Mouse (Mus musculus): ENCODE results near the gene Sesn1. TPM values are rescaled to one million over a fixed set of nuclear protein-coding genes. Genes with fewer than 3 reads are reported as not detected.

Sesn1 gene
- polyA plus RNA-seq, 1 experiment from 2014 or later: 33.9 TPM

DNA sequence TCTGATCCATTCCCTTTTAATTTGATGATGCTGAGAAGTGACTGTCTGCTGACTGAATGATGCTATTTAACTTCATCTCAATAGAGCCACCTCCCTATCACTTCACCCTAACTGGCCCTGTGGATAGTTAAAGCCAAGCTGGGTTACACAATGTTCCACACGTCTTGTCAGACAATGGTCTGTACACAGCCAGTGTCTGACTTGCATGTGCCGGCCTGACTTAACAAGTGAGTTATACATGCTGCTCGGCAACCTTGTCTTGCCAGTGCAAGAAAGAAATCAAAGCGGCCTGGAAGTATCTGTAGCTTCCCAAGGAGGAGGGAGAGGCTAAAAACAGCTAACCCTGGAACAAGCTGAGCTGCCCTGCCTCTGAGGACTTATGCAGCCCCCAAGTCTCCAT lies 71.7 kb downstream of the Sesn1 start:
- H3K4me3 ChIP-seq: no peak overlapping the region
- 0 out of 2 replicates have a peak overlapping the region, but pooled peaks have one; percentile 11 for H3K27ac ChIP-seq
- no peaks in the 10 kb centered on the region for H3K36me3 ChIP-seq (replicated peaks)
- no peak for ATAC-seq (replicated peaks)
- H3K4me1 ChIP-seq: peaks cover 8% of the 10 kb centered on the region
- no peaks in the 10 kb centered on the region for H3K9me3 ChIP-seq
- 6% methylated on average over 4 of the region's 4 CpGs for WGBS
- no peaks in the 10 kb centered on the region for H3K27me3 ChIP-seq (replicated peaks)
- H3K4me2 ChIP-seq: no peak overlapping the region
- H3K9ac ChIP-seq: no peak overlapping the region

DNA sequence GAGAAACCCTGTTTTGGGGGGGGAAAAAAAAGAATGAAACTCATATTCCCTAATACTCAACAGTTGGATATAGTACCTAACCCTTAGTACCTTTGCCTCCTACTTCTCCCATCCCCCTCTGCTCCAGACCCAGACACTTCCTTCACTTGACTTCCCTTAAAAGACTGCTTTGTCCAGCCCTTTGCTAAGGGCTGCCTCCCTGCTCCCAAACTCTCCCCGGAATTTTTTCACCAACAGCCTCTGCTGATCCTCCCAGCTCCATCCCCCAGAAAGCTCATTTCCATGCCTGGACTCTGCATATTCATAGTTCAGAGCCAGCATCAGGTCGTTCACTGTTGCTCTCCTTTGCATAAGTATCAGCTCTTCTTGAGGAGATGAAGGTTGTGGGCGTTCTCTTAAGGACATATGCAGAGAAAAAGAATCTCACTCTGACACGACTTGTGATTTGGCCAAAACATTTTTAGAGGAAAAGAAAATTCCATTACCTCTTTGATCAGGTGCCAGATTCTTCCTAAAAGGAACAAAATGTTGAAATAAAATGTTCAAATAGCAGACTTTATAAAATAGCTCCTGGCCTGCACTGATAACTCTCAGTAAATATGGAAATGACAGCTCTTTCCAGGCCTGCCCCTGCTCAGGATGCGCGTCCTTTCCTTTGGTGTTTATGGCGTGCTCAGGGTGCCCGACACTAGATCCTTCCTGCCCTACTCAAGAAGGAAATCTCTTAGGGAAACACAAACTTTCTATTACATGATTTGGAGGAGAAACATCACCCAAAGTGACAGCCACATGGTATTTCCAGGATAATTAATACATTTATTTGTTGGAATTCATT lies 74.2 kb downstream of the Sesn1 start:
- Histone ChIP-seq H3K27me3 (replicated peaks) (no peaks in the 10 kb centered on the region), H3K4me2 (no peak overlapping the region), H3K4me1 (peaks cover 20% of the 10 kb centered on the region), H3K36me3 (replicated peaks) (no peaks in the 10 kb centered on the region), H3K4me3 (no peak overlapping the region), H3K9ac (no peak overlapping the region), H3K27ac (no peak overlapping the region), H3K9me3 (no peaks in the 10 kb centered on the region)
- no peak for ATAC-seq (replicated peaks)
- WGBS: 51% methylated on average over 8 of the region's 8 CpGs

DNA sequence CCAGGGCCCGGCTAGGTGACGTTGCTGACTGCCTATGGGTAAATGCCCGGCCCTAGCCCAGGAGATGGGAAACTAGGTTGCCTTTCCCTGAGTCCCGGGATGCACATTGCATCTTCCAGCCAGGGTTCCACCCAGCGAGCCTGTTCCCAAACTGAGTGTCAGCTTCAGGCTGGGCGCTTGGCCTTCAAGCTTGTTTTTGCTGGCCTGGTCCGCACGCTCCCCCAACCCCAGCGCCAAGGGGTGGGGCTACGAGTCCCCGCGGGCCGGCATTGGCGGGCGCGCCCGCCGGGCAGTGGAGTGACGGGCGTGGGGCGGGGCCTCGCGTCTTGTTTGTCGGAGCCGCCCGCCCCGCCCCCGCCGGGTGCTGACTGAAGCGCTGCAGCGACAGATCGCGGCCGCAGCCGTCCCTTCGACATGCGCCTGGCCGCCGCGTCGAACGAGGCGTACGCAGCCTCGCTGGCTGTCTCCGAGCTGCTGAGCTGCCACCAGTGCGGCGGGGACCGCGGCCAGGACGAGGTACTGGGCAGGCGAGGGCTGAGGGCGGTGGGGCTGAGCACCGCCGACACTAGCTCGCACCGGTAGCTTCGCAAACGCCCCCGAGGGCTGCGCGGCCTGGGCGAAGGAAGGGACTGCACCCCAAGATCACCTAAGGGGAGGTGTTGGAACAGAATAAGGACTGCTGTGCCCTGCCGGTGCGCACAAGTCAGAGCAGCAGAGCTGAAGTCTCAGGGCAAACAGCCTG lies 77.5 kb downstream of the Sesn1 start:
- Histone ChIP-seq H3K9ac (peak overlapping the region; percentile 82), H3K4me2 (peak overlapping the region; percentile 64), H3K27ac (peak overlapping the region; percentile 90), H3K4me3 (peak overlapping the region; percentile 65), H3K36me3 (replicated peaks) (no peaks in the 10 kb centered on the region), H3K4me1 (peaks cover 18% of the 10 kb centered on the region), H3K27me3 (replicated peaks) (no peaks in the 10 kb centered on the region), H3K9me3 (no peaks in the 10 kb centered on the region)
- peak; percentile 97 for ATAC-seq (replicated peaks)
- WGBS: under 1% methylated on average over 65 of the region's 65 CpGs

DNA sequence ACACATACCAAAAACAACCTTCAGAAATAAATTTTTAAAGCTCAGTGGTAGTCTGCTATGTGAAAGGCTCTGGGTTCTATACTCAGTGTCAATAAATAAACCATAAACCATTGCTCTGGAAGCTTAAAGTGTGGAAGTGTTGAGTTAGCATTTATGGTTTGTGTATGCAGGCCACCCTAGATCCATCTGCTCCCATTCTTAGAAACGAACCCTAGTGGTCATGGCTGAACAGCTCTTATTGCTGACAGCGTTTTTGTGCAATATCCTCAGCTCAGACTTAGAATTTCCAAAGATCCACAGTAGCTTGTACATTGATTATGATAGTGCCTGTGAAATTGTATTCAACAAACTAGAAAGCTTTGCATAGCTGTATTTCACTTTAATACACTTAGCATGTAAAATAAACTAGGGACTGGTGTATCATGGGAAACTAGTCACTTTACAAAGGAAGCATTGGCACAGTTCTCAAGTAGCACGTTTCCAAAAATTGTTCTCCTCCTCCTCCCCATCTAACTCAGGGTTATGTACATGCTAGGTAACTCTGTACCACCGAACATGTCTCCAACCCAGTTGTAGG lies 78.7 kb downstream of the Sesn1 start:
- no peak overlapping the region for H3K27ac ChIP-seq
- no peak overlapping the region for H3K9ac ChIP-seq
- H3K4me3 ChIP-seq: peak overlapping the region; percentile 65
- H3K4me2 ChIP-seq: peak overlapping the region; percentile 64
- no peaks in the 10 kb centered on the region for H3K27me3 ChIP-seq (replicated peaks)
- ATAC-seq (replicated peaks): no peak
- WGBS: 51% methylated on average over 4 of the region's 4 CpGs
- no peaks in the 10 kb centered on the region for H3K9me3 ChIP-seq
- H3K36me3 ChIP-seq (replicated peaks): no peaks in the 10 kb centered on the region
- H3K4me1 ChIP-seq: peaks cover 18% of the 10 kb centered on the region

DNA sequence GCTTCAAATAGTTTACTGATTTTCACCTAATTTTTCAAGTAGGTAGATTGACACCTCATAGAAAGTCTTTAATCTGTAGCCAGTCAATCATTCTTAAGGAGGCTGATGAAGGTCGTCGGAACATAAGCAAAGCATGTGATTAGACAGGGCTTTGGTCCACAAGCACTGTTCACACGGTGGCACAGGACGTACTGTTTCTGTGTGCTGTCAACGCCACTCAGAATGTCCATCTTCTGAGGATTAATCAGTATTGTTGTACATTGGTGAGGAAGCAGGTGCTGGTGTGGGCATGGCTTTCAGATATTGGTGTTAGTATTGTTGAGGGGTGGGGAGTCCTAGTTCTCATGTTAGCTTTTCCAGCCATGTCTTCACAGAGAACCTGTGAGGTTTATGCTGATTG lies 79.8 kb downstream of the Sesn1 start:
- WGBS: 60% methylated on average over 5 of the region's 5 CpGs

DNA sequence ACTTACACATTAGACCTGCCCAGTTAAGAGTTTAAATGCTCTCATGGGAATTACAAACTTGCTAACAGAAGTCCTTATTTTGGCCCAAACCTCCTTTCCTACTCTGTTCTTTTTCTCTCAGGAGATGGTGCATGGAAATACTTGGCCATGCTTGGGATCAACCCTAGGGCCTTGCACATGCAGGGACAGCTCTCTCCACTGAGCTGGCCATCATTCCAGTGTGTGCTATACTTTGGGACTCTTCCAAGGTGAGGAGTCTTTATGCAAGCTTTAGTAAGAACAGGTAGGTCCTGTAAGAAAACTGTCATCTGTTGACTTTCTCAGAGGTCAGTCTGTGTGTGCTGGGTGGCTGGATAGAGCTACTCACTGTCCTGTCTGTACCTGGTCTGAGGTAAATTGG lies 80.8 kb downstream of the Sesn1 start:
- Histone ChIP-seq H3K36me3 (replicated peaks) (no peaks in the 10 kb centered on the region), H3K9ac (no peak overlapping the region), H3K9me3 (no peaks in the 10 kb centered on the region), H3K27me3 (replicated peaks) (no peaks in the 10 kb centered on the region), H3K4me3 (no peak overlapping the region), H3K27ac (no peak overlapping the region), H3K4me1 (peaks cover 20% of the 10 kb centered on the region), H3K4me2 (no peak overlapping the region)
- ATAC-seq (replicated peaks): no peak

More for the DNA sequence above, 79.8 kb downstream of the Sesn1 start:
- no peak overlapping the region for H3K9ac ChIP-seq
- H3K4me2 ChIP-seq: no peak overlapping the region
- no peak overlapping the region for H3K27ac ChIP-seq
- no peaks in the 10 kb centered on the region for H3K36me3 ChIP-seq (replicated peaks)
- no peak for ATAC-seq (replicated peaks)
- no peak overlapping the region for H3K4me3 ChIP-seq
- no peaks in the 10 kb centered on the region for H3K27me3 ChIP-seq (replicated peaks)
- peaks cover 20% of the 10 kb centered on the region for H3K4me1 ChIP-seq
- H3K9me3 ChIP-seq: no peaks in the 10 kb centered on the region

DNA sequence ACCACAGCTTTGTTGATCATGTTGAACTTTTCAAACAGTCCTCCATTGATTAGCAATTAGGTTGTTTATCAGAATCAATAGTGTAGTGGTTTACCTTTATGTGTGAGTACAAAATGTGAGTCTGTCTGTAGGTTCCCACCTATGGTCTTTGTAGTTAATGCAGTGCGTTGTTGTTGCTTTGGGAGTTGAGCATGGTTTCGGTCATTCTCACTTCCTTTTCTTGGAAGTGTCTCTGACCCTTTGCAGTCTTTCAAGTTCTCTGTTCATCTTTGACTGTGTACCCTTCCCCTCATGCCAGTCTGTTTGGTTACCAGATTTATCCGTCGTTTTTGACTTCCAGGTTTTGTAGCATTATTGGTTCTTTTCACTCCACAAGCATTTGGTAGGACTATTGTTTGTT lies 81.6 kb downstream of the Sesn1 start:
- Histone ChIP-seq H3K4me3 (no peak overlapping the region), H3K27ac (no peak overlapping the region), H3K27me3 (replicated peaks) (no peaks in the 10 kb centered on the region), H3K4me1 (peaks cover 20% of the 10 kb centered on the region), H3K4me2 (no peak overlapping the region), H3K36me3 (replicated peaks) (no peaks in the 10 kb centered on the region; the same call in 1 of the 2 replicates), H3K9me3 (no peaks in the 10 kb centered on the region), H3K9ac (no peak overlapping the region)
- ATAC-seq (replicated peaks): no peak
- 84% methylated on average over 4 of the region's 4 CpGs for WGBS

DNA sequence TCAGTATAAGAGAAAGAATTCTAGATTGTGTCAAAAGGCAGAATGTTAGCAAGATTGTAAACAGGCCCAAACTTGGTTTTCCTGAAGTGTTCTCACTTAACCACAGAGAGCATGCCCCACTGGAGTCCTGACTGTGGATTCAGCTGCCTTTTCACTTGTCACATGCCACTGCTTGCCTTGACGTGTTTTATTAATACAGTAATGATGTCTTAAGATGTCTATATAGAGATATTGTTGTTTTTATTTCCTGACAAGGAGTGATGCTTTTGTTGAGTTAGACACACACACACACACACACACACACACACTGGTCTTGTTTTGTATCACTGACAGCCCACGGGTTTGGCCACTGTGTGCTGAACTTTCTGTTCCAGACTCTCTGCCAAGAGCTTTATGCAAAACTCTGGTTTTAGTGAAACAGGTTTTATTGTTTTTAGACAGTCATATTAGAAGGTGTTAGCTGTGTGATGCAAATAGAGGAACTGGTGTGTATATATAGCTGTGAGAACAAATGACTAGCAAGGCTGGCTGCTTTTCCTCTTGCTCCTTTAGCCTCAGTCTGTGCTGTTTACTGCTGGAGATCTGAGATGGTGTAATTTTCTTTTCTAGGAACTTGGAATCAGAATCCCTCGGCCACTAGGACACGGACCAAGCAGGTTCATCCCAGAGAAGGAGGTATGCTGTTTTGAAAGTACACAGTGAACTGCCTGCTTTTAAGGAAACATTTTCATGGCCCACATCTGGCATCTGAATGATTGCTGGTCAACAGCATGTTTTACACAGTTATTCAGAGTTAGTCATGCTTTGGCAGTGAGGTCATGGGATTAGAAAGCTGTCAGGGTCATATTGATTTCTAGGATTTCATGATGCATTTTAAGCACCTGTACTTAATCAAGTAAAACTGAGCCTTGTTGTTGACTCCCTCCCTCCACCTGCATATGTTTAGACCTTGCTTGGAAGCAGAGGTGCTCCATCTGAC lies 84.0 kb downstream of the Sesn1 start:
- Histone ChIP-seq H3K27ac (no peak overlapping the region), H3K4me3 (no peak overlapping the region), H3K4me2 (no peak overlapping the region), H3K36me3 (replicated peaks) (peaks cover 8% of the 10 kb centered on the region), H3K9me3 (no peaks in the 10 kb centered on the region), H3K4me1 (peaks cover 10% of the 10 kb centered on the region), H3K27me3 (replicated peaks) (no peaks in the 10 kb centered on the region), H3K9ac (no peak overlapping the region)
- no peak for ATAC-seq (replicated peaks)
- WGBS: 60% methylated on average over 4 of the region's 4 CpGs

DNA sequence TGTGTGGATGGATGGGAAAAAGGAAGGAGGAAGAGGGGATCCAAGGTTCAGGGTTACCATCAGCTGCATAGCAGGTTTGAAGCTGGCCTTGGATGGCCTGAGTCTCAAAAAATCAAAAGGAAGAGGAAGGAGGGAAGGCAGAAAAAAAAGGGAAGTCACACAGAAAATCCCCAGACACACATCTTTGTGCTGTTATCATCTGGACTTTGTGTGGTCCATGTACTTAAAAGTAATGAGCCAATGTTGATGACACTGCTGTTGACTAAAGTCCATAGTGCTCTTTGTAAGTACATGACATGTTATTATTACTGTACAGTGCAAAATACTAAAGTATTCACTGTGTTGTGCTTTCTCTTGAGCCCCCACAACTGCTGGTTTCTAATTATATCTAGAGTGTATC lies 86.7 kb downstream of the Sesn1 start:
- Histone ChIP-seq H3K9ac (no peak overlapping the region), H3K4me1 (peaks cover 3% of the 10 kb centered on the region; the same call in 1 of the 2 replicates), H3K9me3 (no peaks in the 10 kb centered on the region), H3K4me3 (no peak overlapping the region), H3K27me3 (replicated peaks) (no peaks in the 10 kb centered on the region), H3K27ac (no peak overlapping the region), H3K4me2 (no peak overlapping the region), H3K36me3 (replicated peaks) (peaks cover 10% of the 10 kb centered on the region)
- ATAC-seq (replicated peaks): no peak

DNA sequence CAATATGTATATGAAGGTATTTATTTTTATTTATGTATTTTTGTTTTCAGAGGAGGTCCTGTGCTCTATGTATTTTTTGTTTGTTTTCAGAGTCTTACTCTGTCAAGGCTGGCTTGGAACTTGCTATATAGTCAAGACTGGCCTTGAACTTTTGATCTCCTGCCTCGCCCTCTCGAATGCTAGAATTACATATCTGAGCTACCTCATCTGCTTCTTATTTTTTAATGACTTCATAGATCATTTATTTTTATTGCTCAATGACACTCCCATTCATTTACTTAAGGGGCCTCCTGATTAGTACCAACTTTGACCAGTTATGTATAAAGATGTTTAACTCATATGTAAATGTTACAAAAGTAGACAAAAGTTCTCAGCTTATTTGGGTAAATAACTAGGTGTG lies 87.1 kb downstream of the Sesn1 start:
- no peak for ATAC-seq (replicated peaks)
- WGBS: 95% methylated on average over 2 of the region's 2 CpGs
- peaks cover 3% of the 10 kb centered on the region; the same call in 1 of the 2 replicates for H3K4me1 ChIP-seq
- no peaks in the 10 kb centered on the region for H3K27me3 ChIP-seq (replicated peaks)
- peaks cover 10% of the 10 kb centered on the region for H3K36me3 ChIP-seq (replicated peaks)
- no peak overlapping the region for H3K4me3 ChIP-seq
- H3K27ac ChIP-seq: no peak overlapping the region
- no peak overlapping the region for H3K9ac ChIP-seq
- no peak overlapping the region for H3K4me2 ChIP-seq
- H3K9me3 ChIP-seq: no peaks in the 10 kb centered on the region

DNA sequence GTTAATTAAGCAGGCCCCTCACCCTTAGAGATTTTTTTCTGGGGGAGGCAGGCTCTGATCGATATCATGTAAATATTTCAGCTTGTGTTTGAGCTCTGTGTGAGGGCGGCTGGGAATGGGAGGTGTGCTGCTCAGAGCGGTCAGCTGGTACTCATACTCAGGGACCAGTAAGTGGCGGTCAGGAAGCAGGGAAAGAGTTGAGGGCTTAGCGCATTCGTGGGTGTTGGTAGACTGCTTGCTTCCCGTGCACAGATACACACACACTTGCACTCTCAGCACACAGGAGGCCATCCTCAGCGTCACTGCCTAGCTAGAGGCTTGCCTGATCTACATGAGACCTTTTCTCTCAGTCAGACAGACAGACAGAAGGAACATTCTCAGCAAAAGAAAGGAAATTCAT lies 91.7 kb downstream of the Sesn1 start:
- H3K4me2 ChIP-seq: no peak overlapping the region
- no peak overlapping the region for H3K4me3 ChIP-seq
- H3K9me3 ChIP-seq: no peaks in the 10 kb centered on the region
- no peak for ATAC-seq (replicated peaks)
- H3K9ac ChIP-seq: no peak overlapping the region
- H3K4me1 ChIP-seq: no peaks in the 10 kb centered on the region
- no peak overlapping the region for H3K27ac ChIP-seq
- H3K27me3 ChIP-seq (replicated peaks): no peaks in the 10 kb centered on the region
- 92% methylated on average over 8 of the region's 8 CpGs for WGBS
- peaks cover 16% of the 10 kb centered on the region for H3K36me3 ChIP-seq (replicated peaks)

DNA sequence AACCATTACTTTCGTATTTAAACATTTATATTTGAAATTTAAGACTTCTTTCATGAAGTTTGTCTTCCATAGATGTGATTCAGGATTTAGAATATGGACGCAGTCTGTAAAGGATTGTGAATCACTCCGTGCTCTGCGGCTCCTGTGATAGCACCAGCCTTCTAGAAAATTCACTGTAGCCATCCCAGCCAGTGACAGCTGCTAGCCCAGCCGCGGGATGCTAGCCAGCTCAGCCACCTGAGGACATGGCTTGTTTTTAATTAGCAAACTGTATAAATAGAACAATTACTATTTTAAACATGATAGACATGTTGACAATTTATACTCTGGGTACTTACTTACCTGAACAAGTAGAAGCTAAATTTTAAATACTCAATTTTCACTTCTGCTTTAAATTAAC lies 92.1 kb downstream of the Sesn1 start:
- Histone ChIP-seq H3K27ac (no peak overlapping the region), H3K36me3 (replicated peaks) (peaks cover 16% of the 10 kb centered on the region), H3K4me2 (no peak overlapping the region), H3K4me3 (no peak overlapping the region), H3K9ac (no peak overlapping the region), H3K27me3 (replicated peaks) (no peaks in the 10 kb centered on the region), H3K4me1 (no peaks in the 10 kb centered on the region), H3K9me3 (no peaks in the 10 kb centered on the region)
- ATAC-seq (replicated peaks): no peak
- 94% methylated on average over 6 of the region's 6 CpGs for WGBS
